Mouse (Mus musculus): ENCODE measurements around the gene Clic6. TPM values are rescaled to one million over a fixed set of nuclear protein-coding genes. Genes with fewer than 3 reads are reported as not detected.

The Clic6 gene
- polyA plus RNA-seq, 1 experiment, result 0.02 TPM

DNA sequence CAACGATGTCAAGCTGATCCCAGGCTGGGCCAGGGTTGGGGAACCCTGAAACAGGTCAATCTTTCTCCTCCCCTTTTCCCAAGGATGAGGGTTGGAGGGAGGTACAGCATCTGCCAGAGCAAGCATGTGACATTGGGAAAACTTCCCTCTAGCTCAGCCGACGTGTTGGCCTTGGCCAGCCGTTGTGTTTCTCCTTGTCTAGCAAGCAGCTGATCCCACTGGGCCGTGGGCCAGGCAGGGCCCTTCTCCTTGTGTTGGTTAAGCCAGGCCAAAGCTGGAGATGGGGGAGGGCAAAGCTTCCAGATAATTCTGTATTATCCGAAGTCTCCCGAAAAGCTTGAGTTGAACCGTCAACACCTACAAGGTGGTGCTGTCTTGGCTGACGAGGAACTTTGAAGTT is 30.6 kb downstream of the Clic6 start:
- no peak for DNase-seq (ENCODE audit: low read depth in 1 of 2, low spot score in 2 of 2)
- Histone ChIP-seq H3K36me3 (ENCODE audit: control insufficient read depth, insufficient read depth, low read length) (no peaks in the 10 kb centered on the region), H3K4me3 (ENCODE audit: extremely low read depth, insufficient read depth, insufficient read length) (no peak overlapping the region), H3K27me3 (ENCODE audit: control insufficient read depth, insufficient read depth, low read length) (no peaks in the 10 kb centered on the region), H3K4me1 (ENCODE audit: control insufficient read depth, insufficient read depth, insufficient read length) (no peaks in the 10 kb centered on the region), H3K27ac (ENCODE audit: insufficient read depth, low read length) (no peak overlapping the region)
- WGBS, result 91% methylated on average over 9 of the region's 9 CpGs
- TF ChIP-seq CTCF (IDR thresholded peaks at IDR 0.05; ENCODE audit: extremely low read depth, insufficient read depth, insufficient read length, insufficient replicate concordance), result no peak
- no peak for TF ChIP-seq POLR2A (IDR thresholded peaks at IDR 0.05; ENCODE audit: low read depth, low read length)

DNA sequence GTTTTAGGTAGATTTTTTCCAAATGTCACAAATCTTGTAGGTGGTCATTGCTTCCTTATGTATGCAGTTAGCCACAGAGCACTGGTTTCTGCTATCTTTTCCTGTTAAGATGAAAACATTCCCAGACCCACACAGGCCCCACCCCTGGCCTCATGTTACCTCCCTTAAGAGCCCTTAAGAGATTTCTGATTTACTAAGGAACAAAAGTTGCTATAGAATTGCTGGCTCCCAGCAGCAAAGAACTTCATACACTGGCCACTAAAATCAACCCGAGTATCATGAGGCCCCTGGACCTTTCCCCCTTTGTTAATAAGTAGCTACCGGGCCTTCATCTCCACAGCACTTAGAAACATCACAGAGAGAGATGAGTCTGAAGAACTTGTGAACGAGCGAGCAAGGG is 33.2 kb downstream of the Clic6 start:
- DNase-seq (ENCODE audit: low read depth in 1 of 2, low spot score in 2 of 2), result no peak
- TF ChIP-seq CTCF (IDR thresholded peaks at IDR 0.05; ENCODE audit: extremely low read depth, insufficient read depth, insufficient read length, insufficient replicate concordance) (no peak), POLR2A (IDR thresholded peaks at IDR 0.05; ENCODE audit: low read depth, low read length) (no peak)
- Histone ChIP-seq H3K36me3 (ENCODE audit: control insufficient read depth, insufficient read depth, low read length) (no peaks in the 10 kb centered on the region), H3K27me3 (ENCODE audit: control insufficient read depth, insufficient read depth, low read length) (no peaks in the 10 kb centered on the region), H3K27ac (ENCODE audit: insufficient read depth, low read length) (no peak overlapping the region), H3K4me3 (ENCODE audit: extremely low read depth, insufficient read depth, insufficient read length) (no peak overlapping the region), H3K4me1 (ENCODE audit: control insufficient read depth, insufficient read depth, insufficient read length) (no peaks in the 10 kb centered on the region)
- 89% methylated on average over 4 of the region's 4 CpGs for WGBS

DNA sequence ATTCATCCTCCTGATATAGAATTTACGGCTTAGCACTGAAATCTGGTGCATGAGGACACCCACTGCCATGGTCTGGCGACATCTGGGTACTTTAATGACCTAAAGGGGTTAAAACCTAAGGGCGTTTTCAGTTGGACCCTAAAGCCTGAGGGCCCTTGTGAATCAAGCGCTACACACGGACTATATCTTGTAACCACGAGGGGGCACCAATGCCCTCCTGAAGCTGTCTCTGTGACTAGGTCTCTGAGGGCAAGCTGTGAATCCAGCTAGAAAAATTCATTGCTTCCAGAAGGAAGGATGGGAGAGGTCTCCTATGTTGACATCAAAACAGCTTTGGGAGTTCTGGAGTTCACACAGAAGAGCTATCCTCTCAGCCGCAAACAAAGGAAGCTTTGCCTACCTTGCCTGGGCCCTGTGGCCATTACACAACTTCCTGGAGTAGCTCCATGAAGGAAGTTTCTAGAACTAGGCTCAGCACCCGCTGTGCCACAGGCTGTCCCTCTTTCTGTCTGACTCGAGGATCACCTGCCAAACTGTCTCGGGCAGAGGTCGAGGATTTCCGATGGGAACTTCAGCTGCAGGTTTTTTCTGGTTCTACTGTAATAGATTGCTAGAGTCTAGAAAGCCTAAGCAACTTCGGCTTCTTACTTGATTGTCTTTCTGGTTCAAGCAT is 34.4 kb downstream of the Clic6 start:
- Histone ChIP-seq H3K4me1 (ENCODE audit: control insufficient read depth, insufficient read depth, insufficient read length) (no peaks in the 10 kb centered on the region), H3K27me3 (ENCODE audit: control insufficient read depth, insufficient read depth, low read length) (no peaks in the 10 kb centered on the region), H3K36me3 (ENCODE audit: control insufficient read depth, insufficient read depth, low read length) (no peaks in the 10 kb centered on the region), H3K4me3 (ENCODE audit: extremely low read depth, insufficient read depth, insufficient read length) (no peak overlapping the region), H3K27ac (ENCODE audit: insufficient read depth, low read length) (no peak overlapping the region)
- TF ChIP-seq CTCF (IDR thresholded peaks at IDR 0.05; ENCODE audit: extremely low read depth, insufficient read depth, insufficient read length, insufficient replicate concordance) (peak; percentile 23; the same call in 1 of the 2 replicates), POLR2A (IDR thresholded peaks at IDR 0.05; ENCODE audit: low read depth, low read length) (no peak)
- 33% methylated on average over 13 of the region's 13 CpGs for WGBS
- DNase-seq (ENCODE audit: low read depth in 1 of 2, low spot score in 2 of 2), result peak in 1 of 2 experiments; percentile 13

DNA sequence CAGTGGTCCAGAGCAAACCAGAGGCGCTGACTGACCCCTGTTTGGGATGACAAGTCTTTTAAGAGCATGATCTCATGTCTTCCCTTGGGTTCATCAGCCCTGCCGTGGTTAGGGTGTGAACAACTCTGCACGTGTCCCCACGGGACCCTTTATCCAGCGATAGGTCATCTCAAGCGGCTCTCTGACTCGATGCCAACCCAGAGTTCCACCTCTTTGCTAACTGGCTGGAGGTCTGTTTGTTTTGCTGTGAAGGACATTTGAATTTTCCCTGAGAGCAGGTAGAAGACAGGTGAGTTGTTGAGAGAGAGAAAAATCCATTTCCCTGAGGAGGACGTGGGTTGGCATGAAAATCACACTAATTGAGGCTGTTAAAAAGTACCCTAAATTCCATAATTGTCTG is 37.8 kb downstream of the Clic6 start:
- H3K27me3 ChIP-seq (ENCODE audit: control insufficient read depth, insufficient read depth, low read length), result no peaks in the 10 kb centered on the region
- H3K27ac ChIP-seq (ENCODE audit: insufficient read depth, low read length), result no peak overlapping the region
- DNase-seq (ENCODE audit: low read depth in 1 of 2, low spot score in 2 of 2), result no peak
- H3K4me3 ChIP-seq (ENCODE audit: extremely low read depth, insufficient read depth, insufficient read length), result no peak overlapping the region
- no peaks in the 10 kb centered on the region for H3K36me3 ChIP-seq (ENCODE audit: control insufficient read depth, insufficient read depth, low read length)
- TF ChIP-seq POLR2A (IDR thresholded peaks at IDR 0.05; ENCODE audit: low read depth, low read length) (no peak), CTCF (IDR thresholded peaks at IDR 0.05; ENCODE audit: extremely low read depth, insufficient read depth, insufficient read length, insufficient replicate concordance) (no peak)
- no peaks in the 10 kb centered on the region for H3K4me1 ChIP-seq (ENCODE audit: control insufficient read depth, insufficient read depth, insufficient read length)
- WGBS, result 78% methylated on average over 8 of the region's 8 CpGs

DNA sequence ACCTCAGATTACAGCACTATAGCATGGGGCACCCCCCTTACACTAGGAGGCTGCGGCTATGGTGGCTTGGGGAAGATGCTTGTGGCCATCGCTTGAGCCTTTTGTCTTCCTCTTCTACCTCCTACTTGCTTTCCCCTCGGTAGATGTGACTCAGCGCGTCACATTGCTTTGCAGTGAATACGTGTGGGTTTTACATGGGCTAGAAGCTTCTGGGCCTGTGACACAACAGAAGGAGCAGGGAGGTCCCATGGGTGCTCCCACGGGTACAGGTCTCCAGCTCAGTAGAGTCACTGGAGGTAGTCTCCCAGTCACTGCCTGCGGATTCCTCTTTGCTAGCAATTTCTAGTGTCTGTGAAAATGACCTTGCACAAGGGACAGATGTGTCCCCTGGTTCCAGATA is 39.1 kb downstream of the Clic6 start:
- no peak for DNase-seq (ENCODE audit: low read depth in 1 of 2, low spot score in 2 of 2)
- Histone ChIP-seq H3K4me1 (ENCODE audit: control insufficient read depth, insufficient read depth, insufficient read length) (no peaks in the 10 kb centered on the region), H3K36me3 (ENCODE audit: control insufficient read depth, insufficient read depth, low read length) (no peaks in the 10 kb centered on the region), H3K27ac (ENCODE audit: insufficient read depth, low read length) (no peak overlapping the region), H3K4me3 (ENCODE audit: extremely low read depth, insufficient read depth, insufficient read length) (no peak overlapping the region), H3K27me3 (ENCODE audit: control insufficient read depth, insufficient read depth, low read length) (no peaks in the 10 kb centered on the region)
- 51% methylated on average over 8 of the region's 8 CpGs for WGBS
- TF ChIP-seq POLR2A (IDR thresholded peaks at IDR 0.05; ENCODE audit: low read depth, low read length) (no peak), CTCF (IDR thresholded peaks at IDR 0.05; ENCODE audit: extremely low read depth, insufficient read depth, insufficient read length, insufficient replicate concordance) (no peak)

DNA sequence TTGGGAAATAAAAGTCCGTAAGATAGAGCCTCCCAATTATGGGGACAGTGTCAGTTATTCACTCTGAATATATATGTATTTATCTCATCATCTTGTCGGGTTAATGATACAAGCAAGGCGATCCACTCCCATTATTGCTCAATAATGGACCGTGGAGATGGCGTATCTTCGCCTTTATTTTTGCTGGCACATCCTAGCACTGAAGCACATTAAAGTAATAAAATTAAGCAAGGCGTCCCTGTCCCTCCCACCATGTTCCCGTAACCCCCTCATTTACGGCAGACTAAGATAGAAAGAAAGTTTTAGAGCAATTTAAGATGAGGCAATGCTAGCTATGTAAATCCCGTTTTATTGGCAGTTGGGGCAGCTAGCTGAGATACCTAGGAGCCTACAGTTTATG is 40.4 kb downstream of the Clic6 start:
- H3K27ac ChIP-seq (ENCODE audit: insufficient read depth, low read length), result no peak overlapping the region
- TF ChIP-seq CTCF (IDR thresholded peaks at IDR 0.05; ENCODE audit: extremely low read depth, insufficient read depth, insufficient read length, insufficient replicate concordance) (no peak), POLR2A (IDR thresholded peaks at IDR 0.05; ENCODE audit: low read depth, low read length) (no peak)
- no peaks in the 10 kb centered on the region for H3K27me3 ChIP-seq (ENCODE audit: control insufficient read depth, insufficient read depth, low read length)
- no peaks in the 10 kb centered on the region for H3K4me1 ChIP-seq (ENCODE audit: control insufficient read depth, insufficient read depth, insufficient read length)
- H3K36me3 ChIP-seq (ENCODE audit: control insufficient read depth, insufficient read depth, low read length), result no peaks in the 10 kb centered on the region
- WGBS, result 89% methylated on average over 10 of the region's 10 CpGs
- H3K4me3 ChIP-seq (ENCODE audit: extremely low read depth, insufficient read depth, insufficient read length), result no peak overlapping the region
- no peak for DNase-seq (ENCODE audit: low read depth in 1 of 2, low spot score in 2 of 2)

DNA sequence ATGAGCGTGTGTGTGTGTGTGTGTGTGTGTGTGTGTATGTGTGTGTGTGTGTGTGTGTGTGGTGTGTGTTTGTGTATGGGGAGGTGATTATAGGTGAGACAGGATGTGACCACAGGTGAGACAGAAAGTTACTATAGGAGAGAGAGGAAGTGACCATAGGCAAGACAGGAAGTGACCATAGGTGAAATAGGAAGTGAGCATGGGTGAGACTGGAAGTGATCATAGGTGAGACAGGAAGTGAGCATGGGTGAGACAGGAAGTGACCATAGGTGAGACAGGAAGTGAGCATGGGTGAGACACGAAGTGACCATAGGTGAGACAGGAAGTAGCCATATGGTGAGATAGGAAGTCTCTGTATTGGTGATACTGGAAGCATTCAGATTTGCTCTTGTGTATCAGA is 49.7 kb downstream of the Clic6 start:
- 55% methylated on average over 2 of the region's 2 CpGs for WGBS
- TF ChIP-seq POLR2A (IDR thresholded peaks at IDR 0.05; ENCODE audit: low read depth, low read length), result no peak
- no peak for TF ChIP-seq CTCF (IDR thresholded peaks at IDR 0.05; ENCODE audit: extremely low read depth, insufficient read depth, insufficient read length, insufficient replicate concordance)
- Histone ChIP-seq H3K36me3 (ENCODE audit: control insufficient read depth, insufficient read depth, low read length) (no peaks in the 10 kb centered on the region), H3K27me3 (ENCODE audit: control insufficient read depth, insufficient read depth, low read length) (no peaks in the 10 kb centered on the region), H3K27ac (ENCODE audit: insufficient read depth, low read length) (no peak overlapping the region), H3K4me1 (ENCODE audit: control insufficient read depth, insufficient read depth, insufficient read length) (no peaks in the 10 kb centered on the region), H3K4me3 (ENCODE audit: extremely low read depth, insufficient read depth, insufficient read length) (no peak overlapping the region)
- DNase-seq (ENCODE audit: low read depth in 1 of 2, low spot score in 2 of 2), result no peak
